Mouse (Mus musculus) thymus, postnatal 25 days (tissue): ENCODE measurements at regions not wholly inside any gene's neighbourhood (a gene's known extent, or its start where the extent isn't known, plus 50 kb on each side); places are given as distances from the start of the nearest gene placed in this dataset.

Experiments used
- DNase-seq: peaks from one replicate; pipeline ENCODE4 v3.0.0; 2022

GRCm38 (mm10) chr2:71690277-71691161 lies 54.9 kb upstream of the Itga6 start:
- DNase-seq: no peak

- DNase-seq: no peak
Observed at GRCm38 (mm10) chr2:71694758-71695310, 50.6 kb upstream of the Itga6 start.
